9 mouse cellular contexts compared by ENCODE assay signal in the genomic region with DNA sequence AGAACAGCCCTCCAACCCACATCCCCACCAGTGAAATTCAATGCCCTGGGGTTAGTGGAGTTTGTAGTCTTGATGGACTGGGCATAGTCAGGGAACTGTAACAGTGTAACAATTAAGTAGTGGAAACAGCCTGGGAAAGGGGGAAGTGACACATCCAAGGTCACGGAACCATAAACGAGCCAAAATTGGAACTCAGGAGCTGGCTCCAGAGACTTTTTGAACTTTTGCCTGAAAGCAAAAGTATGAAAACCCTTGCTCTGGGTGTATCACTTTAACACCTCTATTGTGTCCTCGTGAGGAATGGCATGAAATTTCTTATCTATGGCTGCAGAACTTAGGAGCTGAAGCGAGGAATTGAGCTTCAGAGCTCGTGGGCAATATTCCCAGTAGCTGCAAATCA. TPM values are rescaled to one million over a fixed set of nuclear protein-coding genes. Genes with fewer than 3 reads are reported as not detected.
DNase-seq lines count a peak whose midpoint lies in the region; ATAC-seq and TF ChIP-seq lines count a peak whose summit lies in the region.
"Had no signal": no experiment of that assay in that cellular context is flagged by ENCODE, and none has a peak within 500 bp of the region (broad histone marks: within the 10 kb centered on the region; RNA-seq: fewer than 3 reads in every experiment).

No protein-coding gene starts in this region.

- TF ChIP-seq CTCF in ES-Bruce4 (IDR thresholded peaks at IDR 0.05; ENCODE audit: low read depth, low read length) = no peak
- no peak for TF ChIP-seq CTCF in liver, postnatal 0 days (IDR thresholded peaks at IDR 0.05; ENCODE audit: low read depth)
- no peak for TF ChIP-seq CTCF in lung, adult 2 months (IDR thresholded peaks at IDR 0.05; ENCODE audit: insufficient read depth, low read length)

- WGBS in heart, embryonic 11.5 days (ENCODE audit: insufficient replicate concordance) = 66% methylated on average over 5 of the region's 5 CpGs
- 86% methylated on average over 5 of the region's 5 CpGs for WGBS in forebrain, embryonic 15.5 days
- 35% methylated on average over 5 of the region's 5 CpGs for WGBS in liver, postnatal 0 days (ENCODE audit: insufficient replicate concordance)
- WGBS in lung, adult 2 months = 37% methylated on average over 5 of the region's 5 CpGs

- H3K27ac ChIP-seq in heart, embryonic 11.5 days (ENCODE audit: low read depth, low read length) = no peak overlapping the region
- no peak overlapping the region for H3K27ac ChIP-seq in ES-Bruce4 (ENCODE audit: insufficient read depth, low read length)
- H3K27ac ChIP-seq in forebrain, embryonic 15.5 days (replicated peaks) = no peak overlapping the region
- H3K27ac ChIP-seq in liver, postnatal 0 days (ENCODE audit: low read depth) = peak overlapping the region; percentile 90

- H3K4me3 ChIP-seq in heart, embryonic 11.5 days (ENCODE audit: low read depth, low read length) = peak overlapping the region; percentile 78; the same call in 1 of the 2 replicates
- H3K4me3 ChIP-seq in ES-Bruce4 (ENCODE audit: low read depth, low read length) = no peak overlapping the region
- H3K4me3 ChIP-seq in forebrain, embryonic 15.5 days = peak overlapping the region; percentile 58
- H3K4me3 ChIP-seq in liver, postnatal 0 days (ENCODE audit: low read depth, low read length) = peak overlapping the region; percentile 67
- H3K4me3 ChIP-seq in lung, adult 2 months (replicated peaks; ENCODE audit: extremely low read depth, low read depth, low read length) = no peak overlapping the region

- no peaks in the 10 kb centered on the region for H3K36me3 ChIP-seq in heart, embryonic 11.5 days (ENCODE audit: control insufficient read depth, insufficient read depth, low read length)
- no peaks in the 10 kb centered on the region for H3K36me3 ChIP-seq in ES-Bruce4 (ENCODE audit: control insufficient read depth, insufficient read depth, low read length, poor library complexity, severe bottlenecking)
- no peaks in the 10 kb centered on the region for H3K36me3 ChIP-seq in forebrain, embryonic 15.5 days
- no peaks in the 10 kb centered on the region for H3K36me3 ChIP-seq in liver, postnatal 0 days (replicated peaks; ENCODE audit: insufficient read depth, low read length)

- H3K9ac ChIP-seq in heart, embryonic 11.5 days (ENCODE audit: low read depth, low read length) = 0 out of 2 replicates have a peak overlapping the region, but pooled peaks have one; percentile 92
- peak overlapping the region; percentile 93; the same call in 1 of the 2 replicates for H3K9ac ChIP-seq in ES-Bruce4 (ENCODE audit: low read depth, poor library complexity, severe bottlenecking)
- peak overlapping the region; percentile 78; the same call in 1 of the 2 replicates for H3K9ac ChIP-seq in forebrain, embryonic 15.5 days (replicated peaks)
- peak overlapping the region; percentile 71 for H3K9ac ChIP-seq in liver, postnatal 0 days (replicated peaks)

- no peak for TF ChIP-seq POLR2A in ES-Bruce4 (IDR thresholded peaks at IDR 0.05; ENCODE audit: insufficient read depth, low read length)
- no peak for TF ChIP-seq POLR2A in lung, adult 2 months (IDR thresholded peaks at IDR 0.05; ENCODE audit: borderline replicate concordance, extremely low read depth, low read depth, low read length)

- peaks cover 24% of the 10 kb centered on the region for H3K4me1 ChIP-seq in heart, embryonic 11.5 days (ENCODE audit: control insufficient read depth, insufficient read depth, low read length)
- H3K4me1 ChIP-seq in ES-Bruce4 (ENCODE audit: control insufficient read depth, insufficient read depth, low read length) = peaks cover 1% of the 10 kb centered on the region
- peaks cover 26% of the 10 kb centered on the region for H3K4me1 ChIP-seq in forebrain, embryonic 15.5 days
- peaks cover 63% of the 10 kb centered on the region for H3K4me1 ChIP-seq in liver, postnatal 0 days (ENCODE audit: insufficient read depth)
- peaks cover 23% of the 10 kb centered on the region for H3K4me1 ChIP-seq in lung, adult 2 months (ENCODE audit: control insufficient read depth, insufficient read depth, low read length)

- H3K9me3 ChIP-seq in heart, embryonic 11.5 days (replicated peaks; ENCODE audit: control insufficient read depth, low read length) = no peaks in the 10 kb centered on the region
- H3K9me3 ChIP-seq in ES-Bruce4 (replicated peaks; ENCODE audit: control insufficient read depth, insufficient read depth, low read length, poor library complexity, severe bottlenecking) = no peaks in the 10 kb centered on the region
- no peaks in the 10 kb centered on the region for H3K9me3 ChIP-seq in forebrain, embryonic 15.5 days
- H3K9me3 ChIP-seq in liver, postnatal 0 days (ENCODE audit: low read length) = no peaks in the 10 kb centered on the region

- DNase-seq in heart, postnatal 36 days = no peak
- no peak for DNase-seq in liver, postnatal 0 days
- no peak for DNase-seq in urinary bladder, postnatal 4 days (ENCODE audit: low spot score in 2 of 2)
- no peak for DNase-seq in lung, adult 2 months
- DNase-seq: right cerebral cortex, postnatal 14 days had no signal

- no peak for TF ChIP-seq EP300 in ES-Bruce4 (IDR thresholded peaks at IDR 0.05; ENCODE audit: insufficient read depth, low read depth, low read length)
- TF ChIP-seq EP300 in liver, postnatal 0 days (IDR thresholded peaks at IDR 0.05; ENCODE audit: low read depth) = no peak

- intact Hi-C loops in heart, postnatal 36 days (cut with DNase I) = no loop called here

- ATAC-seq in heart, embryonic 11.5 days (replicated peaks; ENCODE audit: insufficient number of reproducible peaks, low FRiP score, low TSS enrichment) = no peak
- no peak for ATAC-seq in forebrain, embryonic 15.5 days (replicated peaks)
- no peak for ATAC-seq in liver, postnatal 0 days
- ATAC-seq in monocyte, adult 5-6 weeks (replicated peaks; ENCODE audit: insufficient number of reproducible peaks, low FRiP score, low TSS enrichment, poor library complexity, severe bottlenecking) = no peak

- H3K27me3 ChIP-seq in heart, embryonic 11.5 days (ENCODE audit: control insufficient read depth, insufficient read depth, low read length) = no peaks in the 10 kb centered on the region
- H3K27me3 ChIP-seq in ES-Bruce4 (ENCODE audit: control insufficient read depth, insufficient read depth, low read length, poor library complexity, severe bottlenecking) = no peaks in the 10 kb centered on the region
- no peaks in the 10 kb centered on the region for H3K27me3 ChIP-seq in forebrain, embryonic 15.5 days
- H3K27me3 ChIP-seq in liver, postnatal 0 days (ENCODE audit: insufficient read depth, low read length) = no peaks in the 10 kb centered on the region

- peak overlapping the region; percentile 82 for H3K4me2 ChIP-seq in heart, embryonic 11.5 days
- H3K4me2 ChIP-seq in forebrain, embryonic 15.5 days (replicated peaks) = peak overlapping the region; percentile 78; the same call in 1 of the 2 replicates
- H3K4me2 ChIP-seq in liver, postnatal 0 days (ENCODE audit: low read depth, low read length) = peak overlapping the region; percentile 71

RNA-seq across cellular contexts. Expression of gene Zfp787, which starts 1.6 kb away (rescaled TPM):
- polyA plus RNA-seq in heart, embryonic 11.5 days (2014; fragmentation: Nextera tagmentation; extraction: Ambion mirVana) = 9.0 and 13.3 TPM in 2 replicates
- total RNA-seq in heart, postnatal 36 days (2021) = 10 to 100 TPM; 30.2 to 34.0 TPM
- polyA plus RNA-seq in ES-Bruce4 (2011; ENCODE audit: insufficient read depth, insufficient read length, low read depth, missing spikeins) = 24.1 and 30.9 TPM in 2 replicates
- polyA plus RNA-seq in forebrain, embryonic 15.5 days (2015; fragmentation: Nextera tagmentation; extraction: Ambion mirVana) = 23.7 and 25.5 TPM in 2 replicates
- 38.1 and 39.5 TPM in 2 replicates for polyA plus RNA-seq in liver, postnatal 0 days (2015; fragmentation: Nextera tagmentation; extraction: Ambion mirVana)
- total RNA-seq in monocyte, adult 5-6 weeks (2017) = 33.9 to 36.8 TPM (median 34.7 TPM) in 3 replicates
- polyA plus RNA-seq in lung, adult 2 months (2012; rRNA removed) = 38.4 and 44.0 TPM in 2 replicates

RNA-seq across cellular contexts. Expression of gene Zfp444, which starts 17.9 kb away (rescaled TPM):
- polyA plus RNA-seq in heart, embryonic 11.5 days (2014; fragmentation: Nextera tagmentation; extraction: Ambion mirVana) = 30.9 and 31.4 TPM in 2 replicates
- 10 to 100 TPM in 1 of 2 experiments, 1 to 10 TPM in 1; 9.4 to 11.4 TPM for total RNA-seq in heart, postnatal 36 days (2021)
- polyA plus RNA-seq in ES-Bruce4 (2011; ENCODE audit: insufficient read depth, insufficient read length, low read depth, missing spikeins) = 33.7 and 41.1 TPM in 2 replicates
- 111 and 112 TPM in 2 replicates for polyA plus RNA-seq in forebrain, embryonic 15.5 days (2015; fragmentation: Nextera tagmentation; extraction: Ambion mirVana)
- polyA plus RNA-seq in liver, postnatal 0 days (2015; fragmentation: Nextera tagmentation; extraction: Ambion mirVana) = 26.0 and 27.3 TPM in 2 replicates
- total RNA-seq in monocyte, adult 5-6 weeks (2017) = 12.1 to 33.4 TPM (median 16.7 TPM) in 3 replicates
- 35.2 and 36.7 TPM in 2 replicates for polyA plus RNA-seq in lung, adult 2 months (2012; rRNA removed)

RNA-seq across cellular contexts. Expression of gene Galp, which starts 42.7 kb away (rescaled TPM):
- not detected in 2 replicates for polyA plus RNA-seq in heart, embryonic 11.5 days (2014; fragmentation: Nextera tagmentation; extraction: Ambion mirVana)
- not detected for total RNA-seq in heart, postnatal 36 days (2021)
- not detected in 2 replicates for polyA plus RNA-seq in ES-Bruce4 (2011; ENCODE audit: insufficient read depth, insufficient read length, low read depth, missing spikeins)
- polyA plus RNA-seq in forebrain, embryonic 15.5 days (2015; fragmentation: Nextera tagmentation; extraction: Ambion mirVana) = not detected in 2 replicates
- not detected in 2 replicates for polyA plus RNA-seq in liver, postnatal 0 days (2015; fragmentation: Nextera tagmentation; extraction: Ambion mirVana)
- not detected in 3 replicates for total RNA-seq in monocyte, adult 5-6 weeks (2017)
- not detected in 2 replicates for polyA plus RNA-seq in lung, adult 2 months (2012; rRNA removed)

Comparison
In these comparisons a context has a peak if more than half of its experiments do, and no peak if none do; other contexts are left out.
1. H3K4me3 ChIP-seq: peak in heart, embryonic 11.5 days (single experiment), forebrain, embryonic 15.5 days (single experiment) and liver, postnatal 0 days (single experiment); none in ES-Bruce4 (single experiment) and lung, adult 2 months (single experiment).
2. Peak in every context shown above with its lines, with median percentiles within 50 percentile points of each other: H3K4me2 ChIP-seq and H3K9ac ChIP-seq.